Mouse (Mus musculus) gastrocnemius, postnatal 4 days (tissue): ENCODE measurements around the gene Kcna5. TPM values are rescaled to one million over a fixed set of nuclear protein-coding genes. Genes with fewer than 3 reads are reported as not detected.

Experiments used
- DNase-seq, 2 experiments: peaks; one replicate each; pipeline ENCODE4 v3.0.0; 2021 to 2022; ENCODE audit warnings: low spot score in 2 of 2, mixed read lengths in 2 of 2
- total RNA-seq, 2 experiments: library from RNA; stranded (reverse); gene quantifications; 2 replicates each; pipeline ENCODE4 v1.2.3; 2021

The Kcna5 gene
- total RNA-seq, 2 experiments from 2014 or later = 4.2 to 4.7 TPM

DNA sequence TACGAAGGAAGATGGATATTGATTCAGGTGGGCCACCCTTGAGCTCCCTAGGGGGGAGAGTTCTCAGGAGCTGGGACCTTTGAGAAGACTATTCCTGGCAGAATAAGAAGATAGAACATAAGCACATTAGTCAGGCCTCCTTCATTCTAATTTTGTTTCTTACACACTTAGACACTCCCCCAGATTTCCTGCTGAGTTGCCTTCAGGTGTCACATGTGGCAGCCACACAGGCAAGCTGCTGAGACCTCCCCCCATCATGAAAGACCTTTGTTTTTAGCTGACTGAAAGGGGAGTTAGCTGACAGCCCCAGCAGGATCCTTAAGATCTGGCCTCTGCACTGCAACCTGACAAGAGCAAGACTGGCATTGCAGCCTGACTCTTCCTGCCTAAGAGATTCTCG lies 2.3 kb upstream of the Kcna5 start:
- DNase-seq = no peak

DNA sequence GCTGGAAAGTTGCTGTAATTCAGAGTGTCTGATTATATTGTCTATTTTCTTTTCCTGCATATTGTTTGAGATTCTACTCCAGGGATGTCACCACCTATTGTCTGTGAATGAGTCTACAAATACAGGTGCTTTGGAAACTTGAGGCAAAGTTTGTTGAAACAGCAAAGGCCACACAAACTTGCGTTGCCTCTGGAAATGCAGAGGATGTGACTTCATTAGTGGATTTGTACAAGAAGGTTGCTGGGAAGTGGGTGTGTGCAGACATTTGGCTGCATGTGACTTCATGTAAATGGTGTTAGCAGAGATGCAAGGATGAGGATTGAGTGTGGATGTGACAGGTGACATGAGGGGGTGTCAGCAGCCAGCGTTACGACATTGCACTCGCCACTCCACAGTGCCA lies 1.7 kb upstream of the Kcna5 start:
- no peak for DNase-seq

DNA sequence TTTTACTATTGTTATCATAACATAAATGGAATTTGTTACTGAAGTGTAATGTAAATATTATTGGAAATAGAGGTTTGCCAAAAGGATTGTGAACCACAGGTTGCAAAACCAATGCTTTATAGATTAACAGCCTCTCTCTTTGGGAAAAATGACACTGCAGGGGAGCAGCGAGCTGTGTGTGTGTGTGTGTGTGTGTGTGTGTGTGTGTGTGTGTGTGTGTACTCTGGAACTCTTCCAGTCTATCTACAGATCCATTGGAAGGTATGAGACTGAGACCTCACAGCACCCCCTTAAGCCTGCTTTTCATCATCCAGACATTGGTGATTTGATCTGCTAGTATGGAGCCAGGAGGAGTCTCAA lies 679 bp upstream of the Kcna5 start:
- no peak for DNase-seq

DNA sequence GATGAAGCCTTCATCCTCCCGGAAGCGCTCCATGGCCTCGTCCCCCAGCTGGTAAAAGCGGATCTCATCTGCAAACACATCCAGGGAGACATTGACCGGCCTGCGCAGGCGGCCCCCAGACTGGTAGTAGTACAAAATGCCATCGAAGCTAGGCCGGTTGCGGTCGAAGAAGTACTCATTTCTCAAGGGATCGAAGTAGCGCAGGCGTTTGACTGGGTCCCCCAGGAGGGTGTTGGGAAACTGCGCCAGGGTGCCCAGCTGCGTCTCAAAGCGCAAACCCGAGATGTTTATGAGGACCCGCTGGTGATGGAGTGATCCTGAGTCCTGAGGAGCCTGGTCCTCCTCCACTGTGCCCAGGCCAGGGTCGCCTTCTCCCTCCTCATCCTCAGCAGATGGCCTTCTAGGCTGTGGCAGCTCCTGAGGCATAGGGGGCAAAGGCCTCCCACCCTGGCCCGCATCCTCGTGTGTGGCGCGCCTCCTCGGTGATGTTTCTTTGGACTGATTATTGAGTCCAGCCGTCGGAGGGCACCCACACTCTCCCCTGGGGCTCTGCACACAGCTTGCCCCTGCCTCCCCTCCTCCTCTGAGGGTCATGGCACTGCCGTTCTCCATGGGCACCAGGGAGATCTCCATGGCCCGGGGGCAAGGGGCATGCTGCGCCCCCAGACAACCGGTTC lies 543 bp downstream of the Kcna5 start:
- no peak for DNase-seq

DNA sequence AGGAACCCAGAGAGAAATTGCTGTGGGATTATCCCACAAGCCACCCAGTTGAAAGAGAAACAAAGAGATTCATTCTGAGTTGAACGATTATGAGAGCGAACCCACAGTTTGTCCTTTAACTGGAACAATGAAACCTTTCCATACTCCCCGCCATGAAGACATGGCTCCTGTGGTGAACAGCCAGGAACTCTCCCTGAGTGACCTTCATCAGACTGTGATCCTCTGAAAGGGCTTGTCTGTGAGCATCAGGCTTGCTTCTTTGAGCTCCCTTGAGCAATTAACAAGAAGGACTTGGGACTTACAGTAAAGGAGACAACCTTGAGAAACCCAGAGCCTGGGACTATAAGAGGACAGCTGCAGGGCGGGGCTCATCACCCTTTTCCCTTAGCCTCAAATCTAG lies 3.9 kb downstream of the Kcna5 start:
- DNase-seq = no peak

DNA sequence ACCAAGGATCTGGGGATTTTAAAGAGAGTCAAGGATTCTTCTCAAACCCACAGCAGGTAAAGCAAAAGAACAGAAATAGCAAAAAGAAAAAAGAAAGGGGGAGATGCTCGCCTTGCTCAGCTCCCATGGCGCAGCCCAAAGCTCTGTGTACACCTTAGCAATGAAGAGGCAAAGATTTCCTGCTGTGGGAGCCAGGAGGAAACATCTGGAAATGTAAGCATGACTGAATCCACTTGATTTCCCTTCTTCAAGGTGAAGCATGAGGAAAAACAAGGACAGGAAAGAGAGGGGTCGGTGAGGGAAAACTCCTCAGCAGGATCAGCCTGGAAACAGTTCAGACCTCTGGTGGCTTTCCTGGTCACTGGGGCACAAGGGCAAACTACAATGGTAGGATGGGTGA lies 5.2 kb downstream of the Kcna5 start:
- DNase-seq = no peak

DNA sequence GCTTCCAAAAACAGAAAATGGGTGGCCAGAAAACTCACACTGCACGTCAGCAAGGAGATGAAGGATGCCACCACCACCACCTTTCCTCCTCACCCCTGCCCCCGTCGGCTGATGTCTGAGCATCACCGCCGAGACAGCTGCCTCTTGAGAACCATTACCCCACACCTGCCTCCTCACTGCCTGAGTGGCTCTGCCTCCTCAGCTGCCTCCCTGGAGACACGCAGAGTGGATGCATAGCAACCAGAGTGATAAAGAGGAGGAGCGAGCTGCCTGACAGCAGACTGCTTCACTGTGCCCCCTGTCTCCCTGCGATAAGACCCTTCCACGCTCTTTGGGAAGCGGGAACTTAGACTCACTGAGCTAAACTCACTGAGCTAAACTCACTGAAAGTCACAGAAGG lies 20.5 kb downstream of the Kcna5 start:
- DNase-seq = no peak

DNA sequence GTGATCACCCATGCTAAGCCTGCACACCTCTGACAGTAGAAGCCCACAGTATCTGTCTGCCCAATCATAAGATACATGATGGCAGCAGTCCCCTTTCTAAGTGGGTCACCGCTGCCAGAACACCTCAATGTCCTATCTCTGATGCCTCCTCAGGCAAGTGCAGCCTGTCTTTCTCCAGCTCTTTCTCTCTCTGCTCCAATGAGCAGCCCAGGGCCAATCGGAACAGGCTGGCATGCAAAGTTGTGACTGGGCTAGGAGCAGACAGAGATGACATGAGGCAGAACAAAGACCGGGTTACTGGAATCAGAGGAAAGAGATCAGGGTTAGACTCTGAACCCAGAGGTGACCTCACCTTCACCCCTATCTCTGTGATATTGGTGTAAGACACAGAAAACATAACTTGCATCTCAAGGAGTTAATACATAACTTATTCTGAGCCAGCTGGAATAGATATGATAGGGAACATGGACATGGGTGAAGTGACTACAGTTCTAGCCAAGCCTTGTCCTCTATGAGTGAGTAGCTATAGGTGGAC lies 21.4 kb downstream of the Kcna5 start:
- no peak for DNase-seq

DNA sequence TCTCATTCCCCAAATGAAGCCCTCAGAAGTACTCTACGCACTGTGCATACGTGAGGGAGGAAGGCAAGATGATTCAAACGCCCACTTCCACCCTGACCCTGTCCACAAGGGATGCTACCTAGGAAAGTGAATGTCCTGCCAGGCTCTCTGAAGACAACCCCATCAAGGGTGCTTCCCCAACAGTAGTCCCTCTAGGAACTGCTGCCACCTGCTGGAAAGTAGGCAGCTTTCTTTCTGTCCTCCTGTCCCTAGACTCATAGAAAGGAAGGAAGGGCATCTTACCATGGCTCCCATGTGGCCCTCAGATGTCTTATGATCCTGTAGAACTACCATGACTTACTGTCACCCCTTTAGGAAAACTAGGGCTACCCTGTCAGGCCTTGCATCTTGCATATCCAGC lies 22.1 kb downstream of the Kcna5 start:
- DNase-seq = no peak

DNA sequence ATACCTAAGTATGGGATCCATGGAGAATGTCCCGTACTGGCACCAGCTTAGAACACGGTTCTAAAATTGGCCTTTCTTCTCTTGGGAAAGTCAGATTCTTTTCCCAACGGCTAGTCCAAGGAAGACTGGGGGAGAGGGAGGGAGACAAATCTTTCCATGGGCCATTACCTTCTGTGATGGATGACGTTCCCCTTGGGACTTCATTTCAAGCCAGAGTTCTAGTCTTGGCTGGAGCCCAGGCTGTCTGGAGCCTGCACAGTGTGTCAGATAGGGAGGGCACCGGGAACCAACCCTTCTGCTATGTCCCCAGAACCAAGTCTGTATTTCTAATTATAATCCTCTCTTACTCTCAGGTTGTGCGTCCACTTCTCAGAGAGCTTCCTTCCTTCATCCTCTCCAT lies 26.5 kb downstream of the Kcna5 start:
- DNase-seq = no peak

DNA sequence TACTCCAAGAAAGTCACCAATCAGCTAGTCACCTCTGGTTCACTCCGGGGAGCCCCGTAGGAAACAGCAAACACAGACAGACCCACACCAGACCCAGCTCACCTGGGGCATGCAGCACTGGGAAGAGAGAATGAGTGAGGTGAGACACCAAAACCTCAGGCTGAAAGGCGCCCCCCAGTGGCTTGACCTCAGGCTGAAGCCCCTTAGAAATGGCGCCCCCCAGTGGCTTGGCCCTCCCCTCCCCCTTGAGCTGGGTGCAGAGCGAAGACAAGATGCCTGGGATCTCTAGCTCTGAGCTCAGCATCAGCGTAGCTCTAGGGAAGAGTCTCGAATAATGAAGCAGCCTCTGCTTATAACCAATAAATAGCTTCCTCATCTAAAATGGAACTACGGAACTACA lies 31.3 kb downstream of the Kcna5 start:
- no peak for DNase-seq

DNA sequence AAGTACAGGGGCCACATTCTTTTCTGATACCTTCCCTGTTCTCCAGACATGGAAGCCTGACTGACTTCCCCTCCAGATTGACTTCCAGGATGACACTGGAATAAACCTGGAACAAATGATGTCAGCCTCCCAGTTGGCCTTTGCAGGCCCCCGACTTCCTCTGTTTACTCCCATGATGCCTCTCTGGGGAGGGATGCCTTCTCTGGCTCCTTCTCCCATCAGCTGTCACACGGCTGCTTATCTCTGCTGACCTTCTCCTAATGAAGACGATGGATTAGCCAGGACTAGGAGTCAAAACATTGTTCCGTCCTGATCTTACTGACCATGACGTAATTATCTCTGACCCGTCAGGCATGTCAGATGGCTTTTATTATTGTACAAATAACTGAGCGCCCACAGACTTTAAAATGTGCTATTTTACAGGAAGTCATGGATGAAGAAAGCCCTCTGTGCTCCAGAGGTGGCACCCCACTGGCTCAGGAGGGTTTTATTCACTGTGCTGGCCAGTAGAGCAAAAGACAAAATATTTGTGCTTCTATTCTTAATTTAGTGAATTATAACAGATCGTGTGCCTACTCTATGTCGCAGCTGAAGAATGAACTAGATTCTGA lies 32.4 kb downstream of the Kcna5 start:
- DNase-seq = no peak

DNA sequence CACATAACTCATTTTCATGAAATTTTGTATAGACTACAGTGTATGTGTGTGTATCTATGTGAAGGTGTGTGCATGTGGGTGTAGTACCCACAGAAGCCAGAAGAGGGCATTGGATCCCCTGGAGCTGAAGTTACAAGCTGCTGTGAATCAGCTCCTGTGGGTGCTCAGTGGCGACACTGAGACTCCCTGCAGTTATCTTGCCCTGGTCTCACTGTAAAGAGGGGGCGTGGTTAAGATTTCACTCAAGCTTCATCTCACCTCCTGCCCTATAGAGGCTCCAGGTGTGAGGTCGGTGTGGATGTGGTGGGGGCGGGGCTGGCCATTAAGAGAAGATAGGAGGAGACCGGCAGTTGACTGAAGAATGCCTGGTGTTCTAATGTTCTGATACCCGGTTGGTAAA lies 34.2 kb downstream of the Kcna5 start:
- DNase-seq = no peak

DNA sequence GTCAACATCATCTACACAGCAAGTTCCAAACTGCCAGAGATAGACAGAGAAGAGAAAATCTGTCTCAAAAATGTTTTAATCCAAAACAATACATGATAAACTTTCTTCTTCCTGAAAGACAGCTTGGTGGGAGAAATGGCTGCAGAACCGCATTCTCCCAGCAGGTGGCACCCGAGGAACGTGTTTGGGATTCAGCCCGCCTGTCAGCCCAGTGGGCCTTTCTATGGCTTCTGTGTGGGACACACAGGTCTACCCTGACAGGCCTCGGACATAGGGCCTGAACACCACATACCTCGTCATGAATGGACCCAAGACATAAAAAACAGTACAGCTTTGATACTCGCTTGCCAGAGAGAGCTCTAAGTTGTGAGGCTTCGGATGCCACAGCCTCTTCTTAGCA lies 35.1 kb downstream of the Kcna5 start:
- peak; percentile 58 to 72 for DNase-seq

DNA sequence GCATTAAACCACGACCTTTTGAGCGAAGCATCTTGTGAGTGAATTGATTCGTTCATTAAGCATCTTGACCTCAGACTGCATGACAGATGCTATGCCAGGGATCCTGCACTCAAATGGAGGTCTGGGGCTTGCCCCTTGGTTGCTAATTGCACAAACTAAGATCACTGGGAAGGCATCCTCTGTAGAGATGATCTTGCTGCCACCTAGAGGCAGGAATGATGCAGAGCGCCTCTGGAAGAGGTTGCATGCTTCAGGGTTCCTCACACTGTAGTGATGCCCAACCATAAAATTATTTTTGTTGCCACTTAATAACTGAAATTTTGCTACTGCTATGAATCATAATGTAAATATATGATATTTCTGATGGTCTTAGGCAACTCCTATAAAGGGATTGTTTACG lies 37.3 kb downstream of the Kcna5 start:
- peak in 1 of 2 experiments; percentile 53 for DNase-seq

DNA sequence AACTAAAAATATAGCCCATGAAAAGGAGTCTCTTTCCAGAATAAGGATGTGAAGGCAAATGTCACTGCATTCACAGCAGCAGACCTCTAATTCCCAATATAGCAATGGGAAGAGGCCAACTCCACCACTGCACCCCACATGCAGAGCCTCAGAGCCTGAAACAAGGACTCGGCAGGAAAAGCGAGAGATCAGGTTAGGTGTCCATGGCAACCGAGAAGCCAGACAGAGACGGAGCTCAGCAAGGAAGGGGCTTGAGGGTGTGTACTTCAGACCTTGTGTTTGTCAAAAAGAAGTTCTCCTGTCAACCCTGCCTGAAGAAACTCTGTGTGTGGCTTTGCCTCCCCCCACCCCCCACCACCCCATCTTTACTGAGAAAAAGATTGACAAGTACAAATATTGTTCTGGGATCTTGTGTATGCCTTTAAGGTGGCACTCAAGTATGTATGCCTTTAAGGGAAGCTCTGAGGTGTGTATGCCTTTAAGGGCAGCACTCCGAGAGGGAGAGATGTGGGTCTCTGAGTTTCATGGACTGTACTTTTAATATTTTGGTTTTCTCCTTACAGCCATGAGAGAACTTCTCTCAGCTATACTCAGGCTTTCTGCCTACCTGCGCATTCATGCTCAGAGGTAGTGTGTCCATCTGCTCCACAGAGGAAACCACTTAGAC lies 37.9 kb downstream of the Kcna5 start:
- DNase-seq = no peak

DNA sequence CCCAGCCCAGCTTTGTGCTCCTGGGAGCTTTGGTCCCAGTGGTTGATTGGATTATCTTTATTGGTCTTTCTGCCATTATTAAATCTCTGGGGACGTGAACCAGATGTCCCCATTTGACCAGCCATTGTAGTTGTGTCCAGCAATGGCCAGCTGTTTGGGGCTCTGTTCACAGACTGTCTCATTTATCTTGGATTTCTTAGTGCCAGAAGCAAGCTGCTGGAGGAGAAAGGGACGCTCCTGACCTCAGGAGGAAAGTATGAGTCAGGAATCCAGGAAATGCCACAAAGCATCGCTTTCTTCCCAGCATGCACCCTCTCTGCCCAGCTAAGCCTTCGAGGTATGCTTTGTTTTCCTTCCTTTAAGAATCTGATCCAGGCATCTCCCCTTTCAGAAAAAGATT lies 48.1 kb downstream of the Kcna5 start:
- DNase-seq = no peak

DNA sequence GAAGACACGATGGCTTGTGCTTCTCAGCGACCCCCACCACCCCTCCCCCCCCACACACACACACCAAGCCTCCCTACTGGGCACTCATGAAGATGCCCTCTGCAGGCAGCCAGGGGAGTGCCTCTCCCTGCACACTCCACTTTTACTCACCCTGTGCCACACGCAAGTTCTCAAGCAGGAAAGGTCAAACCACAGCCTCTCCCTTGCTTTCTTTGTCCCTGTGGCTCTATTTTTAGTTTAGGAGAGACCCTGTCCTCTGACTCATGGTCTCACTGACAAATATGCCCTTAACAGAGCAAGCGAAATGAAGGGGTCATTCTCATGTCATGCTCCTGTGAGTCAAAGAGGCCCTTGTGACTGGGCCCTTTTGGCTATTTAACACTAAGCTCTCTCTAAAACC lies 50.3 kb downstream of the Kcna5 start:
- DNase-seq = no peak

DNA sequence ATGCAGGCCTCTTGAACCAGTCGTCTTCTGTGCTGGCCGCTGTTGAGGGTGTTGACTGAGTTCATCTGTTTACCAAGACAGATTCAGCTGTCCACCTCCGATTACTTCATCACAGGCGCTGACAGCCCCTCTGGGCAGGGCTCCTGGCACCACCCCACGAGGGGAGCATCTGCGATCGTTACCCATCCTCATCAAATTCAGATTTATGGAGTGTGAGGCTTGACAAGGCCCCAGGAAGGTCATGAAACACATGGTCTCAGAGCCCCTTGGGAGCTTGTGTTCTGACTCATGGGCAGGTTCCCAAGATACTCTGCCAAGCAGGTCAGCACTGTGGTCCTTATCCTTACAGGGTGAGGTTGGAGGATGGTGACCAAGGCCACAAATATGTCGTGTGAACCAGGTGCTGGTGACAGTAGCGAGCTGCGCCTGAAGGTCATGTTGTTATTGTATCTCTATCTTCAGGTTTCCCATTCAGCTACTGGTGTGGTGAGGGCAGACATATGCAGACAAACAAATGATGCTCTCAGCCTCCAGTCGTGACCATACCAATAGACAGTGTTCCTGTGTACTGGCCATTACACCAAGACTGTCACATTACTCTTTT lies 51.8 kb downstream of the Kcna5 start:
- DNase-seq = peak in 1 of 2 experiments; percentile 47
